Mouse (Mus musculus) megakaryocyte, embryonic 14.5 days (primary cell): ENCODE results near the gene Htr5b. TPM values are rescaled to one million over a fixed set of nuclear protein-coding genes. Genes with fewer than 3 reads are reported as not detected.

Experiments used
- H3K27me3 ChIP-seq: replicated peaks from 2 replicates; pipeline ENCODE3; 2012; ENCODE audit warnings: inconsistent platforms
- H3K36me3 ChIP-seq: replicated peaks from 2 replicates; pipeline ENCODE3; 2012; ENCODE audit warnings: low read length, inconsistent platforms, mixed read lengths
- H3K4me1 ChIP-seq: 2 replicates; pipeline ENCODE4 v1.6.1; 2012; ENCODE audit warnings: inconsistent platforms
- H3K4me3 ChIP-seq: replicated peaks from 2 replicates; pipeline ENCODE3; 2012; ENCODE audit warnings: moderate library complexity, mild to moderate bottlenecking, inconsistent platforms
- H3K9me3 ChIP-seq: 2 replicates; pipeline ENCODE4 v1.6.1; 2012; ENCODE audit warnings: inconsistent platforms
- FLI1 ChIP-seq: IDR thresholded peaks from 2 replicates; pipeline ENCODE4 v1.6.1; 2012; ENCODE audit warnings: low read length, inconsistent platforms, mixed read lengths
- GATA1 ChIP-seq: IDR thresholded peaks from 3 replicates; pipeline ENCODE4 v1.6.1; 2012; ENCODE audit warnings: mixed read lengths, low read length, inconsistent platforms, borderline replicate concordance
- polyA plus RNA-seq: library from polyadenylated mRNA; stranded (reverse); fragments of >175 nt; gene quantifications from 2 replicates; pipeline ENCODE4 v1.2.3, GENCODE M21; 2012; ENCODE audit warnings: low replicate concordance; ENCODE audit not compliant: insufficient read depth

Gene Htr5b
- polyA plus RNA-seq, 1 experiment, result not detected

DNA sequence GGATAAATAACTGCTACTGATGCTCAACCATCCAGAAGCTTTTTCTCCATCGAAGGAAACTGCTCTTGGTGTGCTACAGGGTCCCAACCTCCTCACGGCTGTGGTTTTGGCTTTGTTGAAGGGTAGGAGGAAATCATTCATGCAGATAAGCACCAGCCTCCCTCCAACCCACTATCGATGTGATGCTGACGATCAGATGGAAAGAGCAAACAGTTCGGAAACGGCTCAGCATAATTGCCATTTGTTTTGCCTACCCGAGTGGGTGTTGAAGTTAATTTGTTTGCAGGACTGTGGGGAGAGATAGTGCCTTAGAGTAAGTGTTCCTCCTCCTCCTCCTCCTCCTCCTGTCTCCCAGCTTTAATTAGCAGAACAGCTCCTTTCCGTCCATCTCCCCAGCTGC, 12.1 kb upstream of the Htr5b start:
- TF ChIP-seq FLI1, result no peak
- TF ChIP-seq GATA1, result no peak
- 0 out of 2 replicates have a peak, but pooled peaks cover 2% of the 10 kb centered on the region for H3K4me1 ChIP-seq
- H3K4me3 ChIP-seq, result no peak overlapping the region

GRCm38 (mm10) chr1:121531439-121531838, 3.2 kb upstream of the Htr5b start:
- TF ChIP-seq FLI1 (no peak), GATA1 (no peak)
- Histone ChIP-seq H3K4me1 (peaks cover 16% of the 10 kb centered on the region), H3K27me3 (peaks cover 38% of the 10 kb centered on the region), H3K36me3 (no peaks in the 10 kb centered on the region), H3K9me3 (peaks cover 12% of the 10 kb centered on the region), H3K4me3 (no peak overlapping the region)

More for the DNA sequence above, 12.1 kb upstream of the Htr5b start:
- peaks cover 4% of the 10 kb centered on the region for H3K27me3 ChIP-seq
- H3K9me3 ChIP-seq, result peaks cover 3% of the 10 kb centered on the region; the same call in 1 of the 2 replicates
- no peaks in the 10 kb centered on the region for H3K36me3 ChIP-seq

- Histone ChIP-seq H3K27me3 (peaks cover 44% of the 10 kb centered on the region), H3K9me3 (peaks cover 10% of the 10 kb centered on the region), H3K4me1 (peaks cover 16% of the 10 kb centered on the region), H3K4me3 (no peak overlapping the region), H3K36me3 (no peaks in the 10 kb centered on the region)
- TF ChIP-seq FLI1 (no peak), GATA1 (no peak)
These were observed 1.0 kb upstream of the Htr5b start for GRCm38 (mm10) chr1:121529286-121529685.

DNA sequence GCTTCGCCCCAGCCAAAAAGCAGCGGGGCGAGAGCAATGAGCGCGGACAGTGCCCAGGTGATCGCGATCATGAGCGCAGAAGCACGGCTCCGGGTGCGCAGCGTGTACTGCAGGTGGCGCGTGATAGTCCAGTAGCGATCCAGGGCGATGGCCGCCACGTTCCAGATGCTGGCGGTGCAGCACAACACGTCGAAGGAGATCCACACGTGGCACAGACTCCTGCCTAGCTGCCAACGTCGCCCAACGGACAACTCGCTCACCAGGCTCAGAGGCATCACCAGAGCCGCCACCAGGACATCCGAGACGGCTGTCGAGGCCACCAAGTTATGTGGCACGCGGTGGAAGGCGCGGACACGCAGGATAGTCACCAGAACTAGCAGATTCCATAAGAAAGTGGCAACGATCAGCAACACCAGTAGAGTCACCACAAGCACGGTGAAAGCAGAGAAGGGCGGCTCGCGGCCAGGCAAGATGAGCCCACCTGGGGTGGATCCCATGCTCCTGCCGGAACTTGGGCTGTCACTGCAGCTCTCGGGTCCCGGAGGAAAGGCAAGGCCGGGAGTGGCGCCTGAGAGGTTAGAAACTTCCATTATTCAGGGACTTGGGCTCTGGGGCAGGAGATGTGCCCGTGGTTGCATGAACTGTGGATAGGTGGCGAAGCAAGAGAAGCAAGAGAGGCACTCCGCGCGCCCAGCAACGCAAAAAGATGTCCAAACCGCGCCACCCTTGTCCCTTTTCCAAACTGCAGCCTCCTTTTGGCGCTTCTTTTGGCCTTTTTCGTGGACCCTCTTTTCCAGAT, 466 bp downstream of the Htr5b start:
- Histone ChIP-seq H3K4me1 (peaks cover 16% of the 10 kb centered on the region), H3K36me3 (no peaks in the 10 kb centered on the region), H3K27me3 (peaks cover 44% of the 10 kb centered on the region), H3K9me3 (peaks cover 10% of the 10 kb centered on the region), H3K4me3 (peak overlapping the region; percentile 85)
- TF ChIP-seq GATA1 (no peak), FLI1 (no peak)

DNA sequence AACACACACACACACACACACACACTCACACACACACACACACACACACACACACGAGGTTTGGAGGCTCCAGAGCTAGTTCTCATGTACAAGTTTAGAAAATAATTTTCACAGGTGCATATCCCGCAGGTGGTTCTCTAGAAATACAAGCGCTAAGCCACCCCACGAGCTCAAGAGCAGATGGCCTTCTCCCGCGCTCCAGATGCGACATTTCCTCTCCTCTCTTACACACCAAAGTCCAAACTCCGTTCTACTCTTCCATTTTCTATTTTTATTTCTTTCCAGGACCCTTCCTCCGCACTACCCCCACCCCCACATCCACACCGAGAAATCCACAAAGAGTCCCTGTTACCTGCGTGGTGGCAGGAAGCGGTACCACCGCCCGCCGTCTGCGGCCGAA, 1.2 kb downstream of the Htr5b start:
- Histone ChIP-seq H3K9me3 (peaks cover 10% of the 10 kb centered on the region), H3K36me3 (no peaks in the 10 kb centered on the region), H3K4me3 (no peak overlapping the region), H3K27me3 (peaks cover 44% of the 10 kb centered on the region), H3K4me1 (peaks cover 16% of the 10 kb centered on the region)
- no peak for TF ChIP-seq GATA1
- no peak for TF ChIP-seq FLI1

- TF ChIP-seq FLI1 (no peak), GATA1 (no peak)
- Histone ChIP-seq H3K4me1 (peaks cover 7% of the 10 kb centered on the region; the same call in 1 of the 2 replicates), H3K9me3 (peaks cover 8% of the 10 kb centered on the region; the same call in 1 of the 2 replicates), H3K36me3 (no peaks in the 10 kb centered on the region), H3K27me3 (no peaks in the 10 kb centered on the region), H3K4me3 (no peak overlapping the region)
These were observed 9.7 kb downstream of the Htr5b start for GRCm38 (mm10) chr1:121518609-121519008.

- Histone ChIP-seq H3K4me3 (no peak overlapping the region), H3K9me3 (0 out of 2 replicates have a peak, but pooled peaks cover 3% of the 10 kb centered on the region), H3K36me3 (peaks cover 4% of the 10 kb centered on the region), H3K4me1 (peaks cover 4% of the 10 kb centered on the region; the same call in 1 of the 2 replicates), H3K27me3 (no peaks in the 10 kb centered on the region)
- TF ChIP-seq FLI1 (no peak), GATA1 (no peak)
These were observed 16.3 kb downstream of the Htr5b start for GRCm38 (mm10) chr1:121511966-121512365.

GRCm38 (mm10) chr1:121511186-121511585, 17.1 kb downstream of the Htr5b start:
- Histone ChIP-seq H3K9me3 (0 out of 2 replicates have a peak, but pooled peaks cover 3% of the 10 kb centered on the region), H3K4me1 (peaks cover 4% of the 10 kb centered on the region; the same call in 1 of the 2 replicates), H3K27me3 (no peaks in the 10 kb centered on the region), H3K4me3 (no peak overlapping the region), H3K36me3 (peaks cover 7% of the 10 kb centered on the region)
- TF ChIP-seq GATA1, result no peak
- TF ChIP-seq FLI1, result no peak

GRCm38 (mm10) chr1:121510420-121511140, 17.7 kb downstream of the Htr5b start:
- Histone ChIP-seq H3K4me3 (no peak overlapping the region), H3K4me1 (peaks cover 4% of the 10 kb centered on the region; the same call in 1 of the 2 replicates), H3K36me3 (peaks cover 9% of the 10 kb centered on the region), H3K27me3 (no peaks in the 10 kb centered on the region), H3K9me3 (0 out of 2 replicates have a peak, but pooled peaks cover 3% of the 10 kb centered on the region)
- TF ChIP-seq FLI1, result no peak
- no peak for TF ChIP-seq GATA1
